Mouse (Mus musculus) CD4-positive, CD25-positive, alpha-beta regulatory T cell, adult 4 months (primary cell): ENCODE results near the gene Cx3cr1. TPM values are rescaled to one million over a fixed set of nuclear protein-coding genes. Genes with fewer than 3 reads are reported as not detected.

Source experiments
- ATAC-seq: one replicate; pipeline ENCODE4 v1.8.0; 2017
- polyA plus RNA-seq, 2 experiments: library from polyadenylated mRNA; unstranded; fragments of 100-300 nt; shearing (Covaris generic); gene quantifications; one replicate each; pipeline ENCODE4 v1.2.1; 2017

Gene Cx3cr1
- polyA plus RNA-seq, 2 experiments from 2014 or later, result 0.15 TPM; not detected in 1

GRCm38 (mm10) chr9:119993092-119993844, 76.4 kb downstream of the Cx3cr1 start:
- ATAC-seq, result no peak

GRCm38 (mm10) chr9:119991310-119991709, 78.4 kb downstream of the Cx3cr1 start:
- ATAC-seq, result no peak

- peak; percentile 85 for ATAC-seq
Measured at GRCm38 (mm10) chr9:119988304-119988703, 81.4 kb downstream of the Cx3cr1 start.

GRCm38 (mm10) chr9:119985881-119986574, 83.7 kb downstream of the Cx3cr1 start:
- ATAC-seq, result no peak

- no peak for ATAC-seq
Measured at GRCm38 (mm10) chr9:119984536-119985011, 85.1 kb downstream of the Cx3cr1 start, which contains the start of gene Csrnp1. Gene Csrnp1, minus strand, starts transcription at chr9:119984658.

GRCm38 (mm10) chr9:119983585-119984535, 85.8 kb downstream of the Cx3cr1 start:
- ATAC-seq, result peak; percentile 19

- peak; percentile 41 for ATAC-seq
Measured at GRCm38 (mm10) chr9:119982956-119983551, 86.6 kb downstream of the Cx3cr1 start.

GRCm38 (mm10) chr9:119982241-119982811, 87.4 kb downstream of the Cx3cr1 start:
- ATAC-seq, result peak; percentile 51

GRCm38 (mm10) chr9:119981183-119982179, 88.2 kb downstream of the Cx3cr1 start:
- peak; percentile 50 for ATAC-seq

GRCm38 (mm10) chr9:119980770-119981182, 88.9 kb downstream of the Cx3cr1 start:
- no peak for ATAC-seq

- no peak for ATAC-seq
Measured at GRCm38 (mm10) chr9:119979749-119980148, 89.9 kb downstream of the Cx3cr1 start.

- ATAC-seq, result no peak
Measured at GRCm38 (mm10) chr9:119978811-119979441, 90.8 kb downstream of the Cx3cr1 start.

- ATAC-seq, result peak; percentile 17
Measured at GRCm38 (mm10) chr9:119978151-119978810, 91.4 kb downstream of the Cx3cr1 start.

GRCm38 (mm10) chr9:119977557-119978060, 92.1 kb downstream of the Cx3cr1 start:
- ATAC-seq, result no peak

GRCm38 (mm10) chr9:119976704-119977556, 92.7 kb downstream of the Cx3cr1 start:
- peak; percentile 11 for ATAC-seq

- ATAC-seq, result no peak
Measured at GRCm38 (mm10) chr9:119975286-119975685, 94.4 kb downstream of the Cx3cr1 start.

- no peak for ATAC-seq
Measured at GRCm38 (mm10) chr9:119974609-119975008, 95.1 kb downstream of the Cx3cr1 start.
